Mouse (Mus musculus) embryonic fibroblast, embryonic 13.5 days (primary cell): ENCODE data around the gene Slc23a3.

ENCODE experiments used
- CTCF ChIP-seq: IDR thresholded peaks from 2 replicates; pipeline ENCODE4 v1.5.1; 2011; ENCODE audit warnings: mild to moderate bottlenecking, control low read depth, low read length, moderate library complexity, borderline replicate concordance; ENCODE audit not compliant: insufficient read depth
- POLR2A ChIP-seq: IDR thresholded peaks from 2 replicates; pipeline ENCODE4 v1.6.1; 2011; ENCODE audit warnings: low read depth, mild to moderate bottlenecking, control low read depth, low read length, moderate library complexity

GRCm38 (mm10) chr1:75138448-75138847 is 4.8 kb upstream of the Slc23a3 start:
- TF ChIP-seq POLR2A: no peak
- no peak for TF ChIP-seq CTCF
